Mouse (Mus musculus) kidney, adult 10 weeks (tissue): ENCODE results near the gene Spaca9. TPM values are rescaled to one million over a fixed set of nuclear protein-coding genes. Genes with fewer than 3 reads are reported as not detected.

ENCODE experiments used
- polyA plus RNA-seq: library from polyadenylated mRNA; stranded (reverse); fragments of 350-450 nt; fragmentation: Illumina TruSeq; extraction: RNeasy Lipid Tissue Mini Kit (QIAGEN cat#74804); gene quantifications from one replicate; pipeline ENCODE4 v1.2.3, GENCODE M21; 2014; ENCODE audit warnings: low read depth, low replicate concordance

Gene Spaca9
- not detected for polyA plus RNA-seq

GRCm38 (mm10) chr2:28699361-28700335 lies at the start of gene Spaca9, which contains the start of gene Ak8:
Gene Spaca9, minus strand, starts transcription at chr2:28699727.
Gene Ak8, plus strand, starts transcription at chr2:28700164.

Other genes with a start within 250 kb of the Spaca9 start
- gene 1700007K13Rik, start 233.4 kb downstream of the Spaca9 start, polyA plus RNA-seq = 2.5 TPM
- 82.2 TPM for gene Mrps2, start 231.7 kb downstream of the Spaca9 start, polyA plus RNA-seq
- not detected for gene Gbgt1, start 202.8 kb downstream of the Spaca9 start, polyA plus RNA-seq
- gene Gm10134, start 193.6 kb downstream of the Spaca9 start, polyA plus RNA-seq = not detected
- gene Ralgds, start 186.6 kb downstream of the Spaca9 start, polyA plus RNA-seq = 8.2 TPM
- not detected for gene Cel, start 136.3 kb downstream of the Spaca9 start, polyA plus RNA-seq
- gene Gtf3c5, start 116.0 kb downstream of the Spaca9 start, polyA plus RNA-seq = 2.6 TPM
- gene Gfi1b, start 77.7 kb downstream of the Spaca9 start, polyA plus RNA-seq = not detected
- 8.3 TPM for gene Tsc1, start 58.5 kb downstream of the Spaca9 start, polyA plus RNA-seq
- gene Ak8, start 437 bp upstream of the Spaca9 start, polyA plus RNA-seq = not detected
- 13.2 TPM for gene Gtf3c4, start 140.6 kb upstream of the Spaca9 start, polyA plus RNA-seq
- gene Ddx31, start 140.7 kb upstream of the Spaca9 start, polyA plus RNA-seq = 4.9 TPM
- gene Barhl1, start 216.9 kb upstream of the Spaca9 start, polyA plus RNA-seq = not detected